Mouse (Mus musculus) kidney, adult 8-10 months (tissue): ENCODE data around the gene Acacb.

Source experiments
- DNase-seq, 2 experiments: peaks; one replicate each; pipeline ENCODE4 v3.0.0; 2022

Gene Acacb

GRCm38 (mm10) chr5:114135516-114135915 lies 10.8 kb upstream of the Acacb start:
- DNase-seq, result no peak

- no peak for DNase-seq
These were observed 8.7 kb upstream of the Acacb start for GRCm38 (mm10) chr5:114137481-114138276.

GRCm38 (mm10) chr5:114138277-114139164 lies 7.8 kb upstream of the Acacb start:
- no peak for DNase-seq

- DNase-seq, result peak; percentile 80 to 89
These were observed 7.2 kb upstream of the Acacb start for GRCm38 (mm10) chr5:114139175-114139574.

- DNase-seq, result no peak
These were observed 973 bp downstream of the Acacb start for GRCm38 (mm10) chr5:114147043-114147972.

GRCm38 (mm10) chr5:114152359-114153092 lies 6.2 kb downstream of the Acacb start:
- peak in 1 of 2 experiments; percentile 62 for DNase-seq

- no peak for DNase-seq
These were observed 7.2 kb downstream of the Acacb start for GRCm38 (mm10) chr5:114153490-114153889.

- no peak for DNase-seq
These were observed 8.4 kb downstream of the Acacb start for GRCm38 (mm10) chr5:114154765-114155164.

- DNase-seq, result peak; percentile 51 to 75
These were observed 9.0 kb downstream of the Acacb start for GRCm38 (mm10) chr5:114155168-114155933.

- no peak for DNase-seq
These were observed 10.9 kb downstream of the Acacb start for GRCm38 (mm10) chr5:114157236-114157635.

GRCm38 (mm10) chr5:114161424-114161823 lies 15.1 kb downstream of the Acacb start:
- DNase-seq, result no peak

- DNase-seq, result no peak
These were observed 15.9 kb downstream of the Acacb start for GRCm38 (mm10) chr5:114162106-114162815.

GRCm38 (mm10) chr5:114163117-114163696 lies 16.9 kb downstream of the Acacb start:
- no peak for DNase-seq

- DNase-seq, result no peak
These were observed 24.0 kb downstream of the Acacb start for GRCm38 (mm10) chr5:114170345-114170744.

GRCm38 (mm10) chr5:114172936-114173335 lies 26.6 kb downstream of the Acacb start:
- no peak for DNase-seq

- no peak for DNase-seq
These were observed 27.1 kb downstream of the Acacb start for GRCm38 (mm10) chr5:114173458-114173857.

GRCm38 (mm10) chr5:114173877-114174581 lies 27.7 kb downstream of the Acacb start:
- DNase-seq, result no peak

GRCm38 (mm10) chr5:114174639-114175038 lies 28.3 kb downstream of the Acacb start:
- DNase-seq, result peak; percentile 33 to 40

GRCm38 (mm10) chr5:114175596-114176171 lies 29.3 kb downstream of the Acacb start:
- DNase-seq, result peak; percentile 96 to 97
